Mouse (Mus musculus): ENCODE data around the gene Sulf2. TPM values are rescaled to one million over a fixed set of nuclear protein-coding genes. Genes with fewer than 3 reads are reported as not detected.

The Sulf2 gene
- total and polyA plus RNA-seq, 3 experiments = not detected

DNA sequence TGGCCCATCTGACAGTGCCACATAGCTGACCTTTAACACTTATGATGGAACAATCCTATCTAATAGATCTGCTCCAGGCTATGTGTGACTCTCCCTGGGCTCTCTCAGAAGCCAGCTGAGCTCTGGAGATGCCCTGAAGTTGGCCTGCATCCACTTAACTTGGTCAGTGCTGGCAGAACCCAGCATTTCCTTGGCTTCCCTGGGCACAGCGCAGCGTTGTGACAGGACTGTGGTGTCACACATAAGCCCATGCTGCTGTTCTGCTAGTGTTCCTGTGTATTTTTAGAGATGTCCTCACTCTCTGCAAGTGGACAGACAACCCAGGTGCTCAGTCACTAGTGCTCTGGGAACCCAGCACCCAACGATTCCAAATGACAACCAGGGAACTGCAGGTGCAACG is 26.7 kb downstream of the Sulf2 start:
- no peak overlapping the region for H3K27ac ChIP-seq (ENCODE audit: insufficient read depth, low read depth)
- dilution Hi-C loops (cut with MboI; ENCODE audit: extremely low pct_ligation_motif_present, extremely low pct_unique_long_range_greater_than_20kb, low sequenced_read_pairs) = no loop called here
- H3K4me2 ChIP-seq (ENCODE audit: insufficient read depth, low read depth, poor library complexity, severe bottlenecking) = no peak overlapping the region
- H3K27me3 ChIP-seq (replicated peaks) = peaks cover 83% of the 10 kb centered on the region
- no peaks in the 10 kb centered on the region for H3K9me3 ChIP-seq (replicated peaks; ENCODE audit: low read length)
- H3K79me2 ChIP-seq (replicated peaks; ENCODE audit: control insufficient read depth, extremely low read depth, insufficient read depth, poor library complexity, severe bottlenecking) = no peaks in the 10 kb centered on the region
- DNase-seq (ENCODE audit: extremely low read depth) = no peak
- H3K4me3 ChIP-seq (replicated peaks in 1 of 3; ENCODE audit: low read depth in 2 of 3, low read length in 2 of 3, poor library complexity in 1 of 3) = no peak overlapping the region
- no peak for TF ChIP-seq JUND (conservative IDR thresholded peaks at IDR 0.05; ENCODE audit: low read depth, low read length)
- no peak for TF ChIP-seq RCOR1 (conservative IDR thresholded peaks at IDR 0.05; ENCODE audit: low read depth, low read length)
- TF ChIP-seq E2F4 (IDR thresholded peaks at IDR 0.05; ENCODE audit: insufficient replicate concordance, low read depth, low read length) = no peak
- no peak overlapping the region for H3K9ac ChIP-seq (ENCODE audit: insufficient read depth, low read depth)
- no peaks in the 10 kb centered on the region for H3K36me3 ChIP-seq (replicated peaks in 1 of 2; ENCODE audit: control insufficient read depth in 1 of 2, insufficient read depth in 1 of 2, low read length in 1 of 2)
- peaks cover 2 to 19% of the 10 kb centered on the region in 2 experiments; a peak in 3 of 4 replicates for H3K4me1 ChIP-seq (ENCODE audit: control insufficient read depth in 1 of 2, insufficient read depth in 2 of 2)
- in situ Hi-C loops (cut with MboI; ENCODE audit: low pct_ligation_motif_present, low pct_unique_long_range_greater_than_20kb, low sequenced_read_pairs) = no loop called here

GRCm38 (mm10) chr2:166128032-166128431 is 27.4 kb downstream of the Sulf2 start:
- Histone ChIP-seq H3K9me3 (replicated peaks; ENCODE audit: low read length) (no peaks in the 10 kb centered on the region), H3K36me3 (replicated peaks in 1 of 2; ENCODE audit: control insufficient read depth in 1 of 2, insufficient read depth in 1 of 2, low read length in 1 of 2) (no peaks in the 10 kb centered on the region), H3K4me1 (ENCODE audit: control insufficient read depth in 1 of 2, insufficient read depth in 2 of 2) (peaks cover 2 to 16% of the 10 kb centered on the region in 2 experiments; a peak in 3 of 4 replicates), H3K79me2 (replicated peaks; ENCODE audit: control insufficient read depth, extremely low read depth, insufficient read depth, poor library complexity, severe bottlenecking) (no peaks in the 10 kb centered on the region), H3K4me3 (replicated peaks in 1 of 3; ENCODE audit: low read depth in 2 of 3, low read length in 2 of 3, poor library complexity in 1 of 3) (no peak overlapping the region), H3K4me2 (ENCODE audit: insufficient read depth, low read depth, poor library complexity, severe bottlenecking) (no peak overlapping the region), H3K27ac (ENCODE audit: insufficient read depth, low read depth) (no peak overlapping the region), H3K27me3 (replicated peaks) (peaks cover 81% of the 10 kb centered on the region), H3K9ac (ENCODE audit: insufficient read depth, low read depth) (no peak overlapping the region)
- in situ Hi-C loops (cut with MboI; ENCODE audit: low pct_ligation_motif_present, low pct_unique_long_range_greater_than_20kb, low sequenced_read_pairs) (no loop called here), dilution Hi-C loops (cut with MboI; ENCODE audit: extremely low pct_ligation_motif_present, extremely low pct_unique_long_range_greater_than_20kb, low sequenced_read_pairs) (no loop called here)
- TF ChIP-seq USF2 (conservative IDR thresholded peaks at IDR 0.05; ENCODE audit: low read depth, low read length) (no peak), POLR2A (IDR thresholded peaks at IDR 0.05; ENCODE audit: low read depth, low read length) (no peak), E2F4 (IDR thresholded peaks at IDR 0.05; ENCODE audit: insufficient replicate concordance, low read depth, low read length) (no peak)
- DNase-seq (ENCODE audit: extremely low read depth) = no peak

DNA sequence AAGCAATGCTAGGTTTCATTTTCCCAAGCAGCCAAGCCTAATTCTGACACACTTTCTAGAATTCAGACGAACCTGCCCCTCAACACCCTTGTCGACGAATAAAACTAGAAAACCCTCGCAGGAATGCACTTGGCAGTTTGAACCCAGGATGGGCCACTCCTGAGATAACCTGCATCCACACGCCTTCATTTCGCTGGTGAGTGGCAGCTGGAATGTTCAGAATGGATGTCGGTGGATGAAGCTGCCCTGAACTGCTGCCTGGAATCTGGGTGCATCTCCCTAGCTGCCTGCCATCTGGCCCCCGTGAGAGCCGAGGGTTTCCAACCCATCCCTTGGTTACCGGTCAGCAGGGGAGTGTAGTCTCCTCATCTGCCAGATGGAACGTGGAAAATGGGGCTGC is 29.1 kb downstream of the Sulf2 start:
- Histone ChIP-seq H3K4me2 (ENCODE audit: insufficient read depth, low read depth, poor library complexity, severe bottlenecking) (no peak overlapping the region), H3K4me1 (ENCODE audit: control insufficient read depth in 1 of 2, insufficient read depth in 2 of 2) (peaks cover 2 to 16% of the 10 kb centered on the region in 2 experiments; a peak in 3 of 4 replicates), H3K79me2 (replicated peaks; ENCODE audit: control insufficient read depth, extremely low read depth, insufficient read depth, poor library complexity, severe bottlenecking) (no peaks in the 10 kb centered on the region), H3K27ac (ENCODE audit: insufficient read depth, low read depth) (no peak overlapping the region), H3K9me3 (replicated peaks; ENCODE audit: low read length) (no peaks in the 10 kb centered on the region), H3K27me3 (replicated peaks) (peaks cover 72% of the 10 kb centered on the region), H3K36me3 (replicated peaks in 1 of 2; ENCODE audit: control insufficient read depth in 1 of 2, insufficient read depth in 1 of 2, low read length in 1 of 2) (no peaks in the 10 kb centered on the region), H3K9ac (ENCODE audit: insufficient read depth, low read depth) (no peak overlapping the region), H3K4me3 (replicated peaks in 1 of 3; ENCODE audit: low read depth in 2 of 3, low read length in 2 of 3, poor library complexity in 1 of 3) (no peak overlapping the region)
- no peak for DNase-seq (ENCODE audit: extremely low read depth)
- in situ Hi-C loops (cut with MboI; ENCODE audit: low pct_ligation_motif_present, low pct_unique_long_range_greater_than_20kb, low sequenced_read_pairs) = no loop called here
- dilution Hi-C loops (cut with MboI; ENCODE audit: extremely low pct_ligation_motif_present, extremely low pct_unique_long_range_greater_than_20kb, low sequenced_read_pairs) = no loop called here
- TF ChIP-seq IRF4 (IDR thresholded peaks at IDR 0.05; ENCODE audit: low read depth, low read length) (no peak), MAFK (IDR thresholded peaks at IDR 0.05; ENCODE audit: insufficient replicate concordance, low read length) (no peak), SIN3A (IDR thresholded peaks at IDR 0.05; ENCODE audit: low read length) (no peak), RCOR1 (conservative IDR thresholded peaks at IDR 0.05; ENCODE audit: low read depth, low read length) (no peak), EP300 (IDR thresholded peaks at IDR 0.05; ENCODE audit: low read length) (no peak), SMC3 (IDR thresholded peaks at IDR 0.05; ENCODE audit: low read depth, low read length) (no peak), ZNF384 (IDR thresholded peaks at IDR 0.05; ENCODE audit: low read depth, low read length) (no peak), NRF1 (IDR thresholded peaks at IDR 0.05; ENCODE audit: low read depth, low read length) (no peak), MEF2A (IDR thresholded peaks at IDR 0.05; ENCODE audit: borderline replicate concordance, low read depth, low read length) (no peak), USF2 (conservative IDR thresholded peaks at IDR 0.05; ENCODE audit: low read depth, low read length) (no peak), NELFE (IDR thresholded peaks at IDR 0.05; ENCODE audit: low read depth, low read length) (no peak), ZKSCAN1 (IDR thresholded peaks at IDR 0.05; ENCODE audit: borderline replicate concordance, low read depth, low read length) (no peak)
